Mouse (Mus musculus): ENCODE measurements at regions not wholly inside any gene's neighbourhood (a gene's known extent, or its start where the extent isn't known, plus 50 kb on each side); places are given as distances from the start of the nearest gene placed in this dataset.

DNA sequence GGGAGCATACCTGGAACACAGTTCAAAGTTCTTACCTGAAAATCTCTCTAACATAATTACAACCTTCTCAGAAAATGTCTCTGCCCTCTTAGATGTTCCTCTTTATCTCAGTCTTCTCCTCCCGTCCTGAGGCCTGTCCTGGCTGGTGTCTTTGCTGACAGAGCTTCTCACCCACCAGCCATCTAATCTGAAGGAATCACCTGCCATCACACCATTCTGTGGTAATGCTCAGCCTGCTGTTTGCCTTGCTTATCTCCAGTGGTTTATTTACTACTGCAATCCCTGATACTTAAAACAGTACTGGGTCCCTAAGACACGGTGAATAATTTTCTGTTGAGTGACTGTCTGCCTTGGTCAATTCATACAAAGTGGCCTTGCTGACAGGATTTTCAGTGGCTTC, 317.8 kb upstream of the Hnrnpa3 start:
- no peak for DNase-seq (ENCODE audit: low spot score)

DNA sequence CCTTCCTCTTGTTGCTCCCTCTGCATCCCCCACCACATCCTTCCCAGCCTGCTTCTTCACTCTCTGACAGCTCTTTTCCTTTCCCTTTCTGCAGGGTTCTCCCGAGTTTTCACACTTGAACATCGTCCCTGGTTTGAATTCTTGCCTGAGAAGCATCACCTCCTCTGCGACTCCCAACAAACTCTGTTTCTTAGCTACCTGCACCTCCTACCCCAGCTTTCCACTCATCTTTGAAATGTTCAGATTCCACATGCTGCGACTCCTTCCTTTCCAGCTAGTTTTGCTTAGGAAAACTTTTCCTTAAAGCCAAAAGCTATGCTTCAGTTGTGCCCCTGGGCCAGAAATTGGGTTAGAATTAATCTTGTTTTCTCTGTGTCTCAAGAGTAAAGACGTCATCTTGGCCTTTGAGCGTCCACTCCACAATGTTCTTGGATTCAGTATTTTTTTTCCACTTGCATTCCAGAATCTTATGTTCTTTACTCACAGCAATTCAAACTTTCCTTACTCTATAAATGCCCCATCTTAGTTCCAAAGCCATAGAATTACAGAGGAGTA, 317.3 kb upstream of the Hnrnpa3 start:
- DNase-seq (ENCODE audit: low spot score), result no peak

DNA sequence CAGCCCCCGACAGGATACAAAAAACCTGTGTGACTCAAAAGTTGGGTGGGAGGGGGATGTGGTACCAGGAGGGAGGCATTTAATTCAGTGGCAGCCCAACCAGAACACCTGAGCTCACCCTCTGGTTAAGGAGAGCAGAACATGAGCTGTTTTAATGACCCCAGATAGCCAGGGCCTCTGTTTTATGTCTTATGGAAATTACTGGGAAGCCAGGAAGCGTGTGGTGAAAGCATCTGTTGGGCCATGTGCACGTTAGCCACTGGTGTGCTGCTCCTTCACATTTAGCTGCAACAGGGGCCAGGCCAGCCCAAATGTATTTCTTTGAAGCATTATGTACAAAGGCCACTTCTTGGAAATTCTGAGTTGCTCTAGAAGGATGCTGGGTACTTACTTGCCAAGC, 308.2 kb upstream of the Hnrnpa3 start:
- no peak for DNase-seq (ENCODE audit: low spot score)

DNA sequence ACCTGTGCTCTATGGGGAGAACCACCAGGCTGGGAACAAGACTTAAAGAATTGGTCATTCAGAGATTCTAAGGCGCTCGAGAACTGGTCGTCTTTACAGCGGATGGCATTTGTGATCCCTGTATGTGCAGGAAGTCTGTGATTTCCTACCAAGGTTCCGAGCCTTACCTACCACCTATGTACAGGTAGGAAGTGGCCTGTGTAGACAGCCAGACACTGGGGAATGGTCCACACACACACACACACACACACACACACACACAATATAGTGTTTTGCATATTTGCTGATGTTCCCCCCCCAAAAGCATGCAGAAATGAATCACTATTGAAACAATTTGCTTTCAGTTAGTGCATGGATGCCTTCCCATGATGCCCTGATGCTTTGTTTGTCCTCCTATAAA, 307.1 kb upstream of the Hnrnpa3 start:
- no peak for DNase-seq (ENCODE audit: low spot score)

DNA sequence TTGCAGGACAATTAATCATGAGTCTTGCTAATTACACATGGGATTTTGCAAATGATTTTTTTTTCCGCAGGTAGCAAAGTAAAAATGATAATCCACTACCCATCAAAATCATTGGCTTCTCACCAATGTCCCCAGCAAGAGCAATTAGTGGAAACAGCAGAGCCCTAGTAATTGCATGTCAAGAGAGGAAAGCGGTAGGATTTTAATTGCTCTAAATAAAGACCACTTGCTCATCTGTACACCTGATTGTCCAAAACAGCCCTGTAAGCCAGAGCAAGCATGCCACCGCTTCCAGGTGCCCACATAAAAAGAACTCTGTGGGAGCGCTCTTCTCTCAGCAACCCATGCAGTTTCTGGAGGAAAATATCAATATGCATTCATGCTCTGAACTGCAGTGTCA, 306.5 kb upstream of the Hnrnpa3 start:
- no peak for DNase-seq (ENCODE audit: low spot score)

DNA sequence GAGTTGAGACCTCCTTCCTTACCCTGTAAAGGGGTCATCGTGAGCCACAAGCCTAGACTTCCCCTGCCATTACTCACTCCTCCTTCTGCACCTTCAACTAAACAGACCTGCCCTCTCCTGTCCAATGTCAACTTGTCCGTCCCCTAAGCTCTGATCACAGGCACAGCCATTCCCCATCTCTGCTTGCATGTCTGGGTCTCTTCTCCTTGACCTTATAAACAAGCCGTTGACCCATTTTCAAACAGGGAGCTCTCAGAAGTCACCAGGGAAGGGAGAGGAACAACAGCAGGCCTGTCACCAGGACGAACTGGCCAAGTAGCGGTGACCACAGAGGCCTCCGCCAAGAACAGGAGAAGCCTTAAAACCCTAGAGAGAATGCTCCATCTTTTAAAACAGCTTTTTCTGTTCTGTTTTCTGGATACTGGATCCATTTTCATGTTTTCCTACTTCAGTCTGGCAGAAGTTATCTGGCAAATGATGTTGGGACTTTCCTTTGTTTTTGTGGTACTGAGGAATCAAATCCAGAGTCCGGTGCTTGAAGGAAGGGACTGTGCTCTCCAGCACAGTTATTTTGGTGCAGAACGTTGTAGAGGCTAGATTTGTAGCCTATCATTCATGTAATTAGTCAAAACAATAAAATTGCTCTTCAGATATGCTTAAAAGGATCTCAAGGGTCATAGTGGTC, 302.2 kb upstream of the Hnrnpa3 start:
- DNase-seq (ENCODE audit: low spot score), result no peak

DNA sequence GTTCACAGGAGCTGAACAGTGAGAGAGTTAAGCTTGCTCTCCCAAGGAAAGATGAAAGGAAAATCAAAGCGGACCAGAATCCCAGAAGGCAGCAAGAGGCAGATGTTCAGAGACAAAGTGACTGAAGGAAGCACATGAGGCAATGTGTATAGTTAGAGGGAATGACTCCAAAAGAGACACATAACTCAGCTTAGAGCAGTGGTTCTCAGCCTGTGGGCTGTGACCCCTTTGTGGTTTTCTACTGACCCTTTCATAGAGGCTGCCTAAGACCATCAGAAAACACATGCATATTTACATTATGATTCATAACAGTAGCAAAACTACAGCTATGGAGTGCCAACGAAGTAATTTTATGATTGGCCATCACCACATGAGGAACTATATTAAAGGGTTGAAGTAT, 301.5 kb upstream of the Hnrnpa3 start:
- DNase-seq (ENCODE audit: low spot score), result no peak

DNA sequence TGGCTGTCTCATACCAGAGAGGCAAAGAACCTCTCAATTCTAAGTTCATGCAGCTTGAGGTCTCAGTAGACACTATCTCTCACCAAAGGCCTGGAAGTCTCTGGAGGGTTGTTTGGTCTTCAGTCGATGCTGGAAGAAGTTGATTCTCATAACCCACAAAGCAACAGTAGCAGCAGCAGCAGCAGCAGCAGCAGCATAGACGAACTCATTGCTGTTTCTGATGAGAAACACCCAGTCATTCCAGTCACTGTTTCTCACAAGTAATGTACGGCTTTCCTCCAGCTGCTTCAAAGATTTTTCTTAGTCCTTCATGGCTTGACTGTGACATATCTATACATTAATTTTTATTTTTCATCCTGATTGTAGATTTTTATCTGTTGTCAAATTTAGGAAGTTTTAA, 298.1 kb upstream of the Hnrnpa3 start:
- DNase-seq (ENCODE audit: low spot score), result no peak

DNA sequence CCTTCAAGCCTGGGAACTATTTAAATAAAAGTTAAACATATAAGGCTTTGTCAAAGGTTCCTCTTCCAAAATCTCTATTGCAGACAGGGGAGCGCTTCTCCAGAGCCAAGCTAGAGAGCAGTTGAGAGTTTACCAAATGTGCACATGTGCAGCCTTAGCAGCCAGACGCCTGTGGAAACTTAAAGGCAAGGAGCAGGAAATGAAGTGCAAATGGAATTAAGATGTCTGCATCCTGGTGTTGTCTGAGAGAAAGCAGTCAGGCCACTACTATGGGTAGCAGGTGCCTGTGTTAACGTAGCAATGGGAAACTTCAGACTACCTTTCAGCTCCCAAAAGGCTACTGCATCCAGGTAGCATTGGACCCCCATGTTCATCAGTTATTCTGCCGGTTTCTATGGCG, 282.4 kb upstream of the Hnrnpa3 start:
- DNase-seq (ENCODE audit: low spot score), result no peak

DNA sequence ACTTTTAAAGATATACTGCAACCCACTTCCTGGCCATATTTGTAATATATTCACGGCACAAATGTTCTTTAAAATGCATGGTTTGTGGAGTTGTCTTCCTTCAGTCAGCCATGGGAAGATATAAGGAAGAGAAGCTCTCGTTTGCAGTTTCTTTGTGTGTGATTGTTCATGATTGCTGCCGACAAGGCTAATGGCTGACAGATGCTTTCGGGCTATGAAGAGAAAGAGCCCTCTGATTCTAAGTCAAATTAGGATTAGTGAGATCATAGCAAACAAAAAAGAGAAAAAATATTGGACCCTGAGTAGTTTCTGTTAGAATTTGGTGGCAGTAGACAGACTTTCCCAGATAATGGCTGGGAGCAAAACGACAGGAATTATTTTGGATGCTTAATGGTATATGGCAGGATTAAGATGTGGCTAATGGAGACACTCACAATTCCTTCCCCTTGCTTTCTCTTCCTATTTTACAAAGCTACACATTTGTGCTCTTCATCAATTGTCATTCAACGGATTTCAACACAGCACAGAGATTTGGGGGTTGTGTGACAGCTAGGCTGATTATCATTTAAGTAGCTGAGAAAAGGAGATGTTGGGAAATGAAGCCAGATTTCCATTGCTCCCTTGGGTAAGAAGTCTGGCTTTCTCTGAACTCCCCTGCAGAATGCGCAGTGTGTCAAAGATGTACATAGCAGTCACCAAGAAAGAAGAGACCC, 273.4 kb upstream of the Hnrnpa3 start:
- DNase-seq (ENCODE audit: low spot score), result no peak

DNA sequence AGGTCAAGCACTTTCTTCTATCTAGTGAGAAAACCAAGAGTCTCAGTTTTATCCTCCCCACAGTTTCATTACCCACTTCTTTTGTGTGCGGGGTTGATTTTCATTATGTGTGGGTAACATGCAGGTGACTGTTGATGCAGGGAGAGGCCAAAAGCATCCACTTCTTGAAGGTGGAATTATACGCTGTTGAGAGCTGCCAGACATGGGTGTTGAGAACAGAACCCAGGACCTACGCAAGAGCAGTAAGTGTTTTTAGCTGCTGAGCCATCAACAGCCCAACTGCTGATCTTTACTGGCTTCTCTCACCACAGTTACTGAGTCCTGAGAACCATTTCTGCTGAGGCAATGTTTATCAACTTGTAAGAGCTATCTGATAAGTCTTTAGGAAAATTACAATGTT, 272.4 kb upstream of the Hnrnpa3 start:
- no peak for DNase-seq (ENCODE audit: low spot score)

DNA sequence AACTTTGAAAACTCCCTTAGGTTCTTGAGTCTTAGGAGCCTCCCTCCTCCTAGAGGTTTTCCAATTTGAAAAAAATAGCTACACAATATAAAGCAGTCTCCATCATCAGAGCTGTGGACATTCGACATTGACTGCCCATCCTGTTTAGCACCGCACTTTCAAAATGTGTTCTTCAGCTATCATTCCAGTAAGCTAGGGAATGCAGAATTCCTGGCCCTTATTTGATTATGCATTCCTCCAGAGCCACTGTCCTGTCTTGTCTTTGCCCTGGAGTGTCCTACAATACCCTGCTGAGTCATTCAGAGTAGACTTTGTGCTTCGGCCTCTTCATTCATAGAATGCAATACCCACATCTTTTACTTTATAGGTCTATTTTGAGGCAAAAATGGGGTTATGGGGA, 267.0 kb upstream of the Hnrnpa3 start:
- no peak for DNase-seq (ENCODE audit: low spot score)

DNA sequence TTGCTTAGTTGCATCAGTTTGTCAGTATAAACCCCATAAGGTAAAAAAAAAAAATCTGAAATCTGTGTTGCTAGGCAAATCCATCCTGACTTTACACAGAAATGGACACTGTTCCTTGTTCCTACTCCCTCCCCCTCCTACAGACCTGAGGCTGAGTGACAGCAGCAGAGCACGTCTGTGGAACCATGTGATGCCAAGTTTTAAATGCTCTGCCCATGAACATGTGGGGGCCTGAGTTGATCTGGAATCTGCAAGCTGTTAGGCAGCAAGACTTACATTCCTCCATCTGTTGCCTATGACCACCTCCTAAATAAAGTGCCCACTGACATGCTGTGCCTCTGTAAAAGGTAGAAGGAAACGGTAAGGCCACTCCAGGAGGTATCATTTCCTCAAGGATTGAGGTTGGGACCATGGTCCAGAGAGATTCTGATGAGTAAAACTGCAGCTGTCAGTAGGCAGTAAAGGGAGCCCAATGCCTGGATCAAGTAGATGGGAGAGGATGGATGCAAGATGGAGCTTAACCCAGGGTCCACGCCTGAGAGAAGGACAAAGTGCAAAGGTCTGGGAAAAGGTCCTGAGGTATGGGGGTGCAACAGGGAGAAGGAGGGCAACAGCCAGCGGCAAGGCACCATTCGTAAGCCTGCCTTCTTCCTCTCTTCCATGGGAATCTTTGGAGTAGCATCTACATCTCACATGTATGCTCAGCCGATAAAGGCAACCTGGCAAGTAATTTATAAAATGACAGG, 264.0 kb upstream of the Hnrnpa3 start:
- no peak for DNase-seq (ENCODE audit: low spot score)

DNA sequence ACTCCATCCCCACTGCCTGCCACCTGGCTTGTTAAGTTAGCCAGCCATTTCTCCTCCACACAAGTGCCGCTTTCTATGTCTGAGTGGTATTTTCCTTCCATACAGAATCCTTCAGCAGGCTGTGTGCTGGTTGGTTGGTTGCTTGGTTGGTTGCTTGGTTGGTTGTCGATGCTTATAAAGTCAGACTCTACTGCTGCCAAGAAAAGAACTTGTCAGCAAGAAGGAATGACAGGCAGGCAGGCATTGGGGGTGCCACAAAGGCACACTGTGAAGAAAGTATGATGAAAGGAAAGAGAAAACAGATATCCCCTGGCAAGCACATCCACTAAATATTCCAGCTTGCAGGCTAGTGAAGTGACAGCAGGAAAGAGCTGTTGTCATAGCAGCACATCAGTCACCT, 263.0 kb upstream of the Hnrnpa3 start:
- no peak for DNase-seq (ENCODE audit: low spot score)

DNA sequence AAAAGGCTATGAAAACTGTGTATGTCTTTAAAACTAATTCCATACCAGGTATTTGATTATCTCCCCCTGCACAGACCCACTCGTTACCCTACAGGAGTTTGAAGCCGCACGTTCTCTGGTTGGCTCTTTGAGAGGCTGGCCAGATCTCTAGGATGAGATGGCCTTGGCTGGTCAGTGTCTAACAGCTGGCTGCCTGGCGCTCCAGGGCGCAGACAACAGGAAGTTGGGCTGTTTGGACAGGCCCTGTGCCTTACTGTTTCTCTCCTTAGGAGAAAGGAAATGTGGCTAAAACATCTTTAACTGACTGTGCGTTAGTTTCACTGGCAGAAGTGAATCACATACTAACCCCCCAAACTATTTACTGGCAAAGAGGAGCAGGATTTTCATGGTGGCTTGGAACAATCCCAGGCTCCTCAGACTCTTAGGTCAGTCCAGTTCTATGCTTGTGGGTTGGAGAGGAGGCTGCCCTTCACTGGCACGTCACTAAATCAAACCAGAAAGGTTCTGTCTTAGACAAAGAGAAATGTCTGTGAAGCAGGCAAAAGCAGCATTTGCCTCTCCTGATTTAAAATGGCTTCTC, 258.7 kb upstream of the Hnrnpa3 start:
- DNase-seq (ENCODE audit: low spot score), result no peak

DNA sequence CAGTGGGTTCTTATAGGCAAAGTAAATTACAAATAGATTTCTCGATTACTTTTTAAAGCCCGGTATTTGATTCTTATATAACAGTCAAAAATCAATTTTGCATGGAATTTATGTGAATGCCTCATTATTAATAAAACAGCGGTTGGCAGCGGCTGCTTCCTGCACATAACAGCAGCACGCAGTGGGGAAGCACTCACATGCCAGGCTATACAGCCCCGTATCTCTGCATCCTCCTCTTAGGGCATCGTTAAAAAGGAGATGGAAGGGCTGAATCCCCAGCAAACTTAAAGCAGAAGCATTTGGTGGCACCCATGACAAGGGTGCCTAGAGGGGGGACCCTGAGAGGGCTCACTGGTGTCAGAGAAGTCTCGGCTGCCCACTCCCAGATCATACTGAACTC, 255.3 kb upstream of the Hnrnpa3 start:
- DNase-seq (ENCODE audit: low spot score), result no peak

DNA sequence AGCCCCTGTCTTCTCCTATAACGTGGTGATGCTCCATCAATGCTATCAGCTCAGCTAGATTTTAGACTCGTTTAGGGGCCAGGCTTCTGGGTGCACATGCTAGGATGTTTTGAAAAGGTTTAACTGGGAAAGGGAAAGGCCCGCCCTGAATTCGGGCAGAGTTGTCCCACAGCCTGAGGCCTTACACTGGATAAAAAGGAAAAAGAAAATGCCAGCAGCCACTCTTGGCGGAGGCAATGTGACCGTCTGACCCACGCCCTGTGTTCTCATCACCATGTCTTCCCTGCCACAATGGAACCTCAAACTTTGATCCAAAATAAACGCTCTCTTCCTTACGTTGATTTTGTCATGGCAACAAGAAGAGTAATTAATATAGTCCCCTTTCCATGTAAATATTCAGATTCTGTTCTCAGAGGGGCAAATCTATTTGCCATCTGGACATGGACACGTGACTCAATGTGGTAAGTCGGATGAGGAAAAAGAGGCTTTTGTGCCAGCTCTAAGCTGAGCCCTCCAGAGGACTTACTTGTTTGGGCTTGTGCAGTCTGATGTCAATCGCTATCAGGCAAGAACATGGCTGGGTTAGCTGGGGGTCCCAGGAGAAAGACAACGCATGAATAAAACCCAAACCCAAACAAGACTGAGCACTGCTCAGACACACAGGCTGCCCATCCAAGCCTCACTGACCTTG, 253.4 kb upstream of the Hnrnpa3 start:
- DNase-seq (ENCODE audit: low spot score), result no peak

DNA sequence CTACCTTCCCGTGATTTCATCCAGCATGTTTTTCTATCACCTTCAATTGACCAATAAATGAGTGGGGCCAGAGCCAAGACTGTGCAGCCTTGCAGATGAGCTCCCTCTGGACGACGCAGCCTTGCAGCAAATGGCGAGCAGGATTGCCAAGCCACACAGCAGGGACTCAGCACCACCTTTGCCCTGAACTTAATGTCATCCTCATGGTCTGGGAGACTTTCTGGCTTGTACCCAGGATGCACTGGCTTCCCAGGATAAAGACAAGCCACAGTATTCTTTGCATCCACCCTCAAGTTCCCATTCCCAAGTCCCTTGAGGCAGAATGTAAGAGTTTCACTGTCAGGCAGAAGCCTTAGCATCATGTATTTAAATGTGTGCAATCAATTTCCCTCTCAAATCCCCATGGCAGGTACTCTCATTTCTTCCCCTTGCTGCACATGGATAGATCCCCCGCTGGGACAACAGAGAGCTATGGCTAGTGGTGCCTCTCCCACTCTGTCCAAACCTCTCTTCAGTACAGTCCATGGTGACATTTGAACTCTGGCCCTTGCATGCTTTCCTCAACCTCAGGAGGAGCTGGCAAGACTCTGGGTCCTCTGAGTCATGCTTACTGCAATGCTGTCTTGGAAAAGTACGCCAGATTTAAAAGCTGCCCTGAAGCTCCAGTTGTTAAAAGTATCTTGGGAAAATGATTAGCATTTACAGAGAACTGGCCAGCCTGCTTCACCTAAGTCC, 252.2 kb upstream of the Hnrnpa3 start:
- no peak for DNase-seq (ENCODE audit: low spot score)

DNA sequence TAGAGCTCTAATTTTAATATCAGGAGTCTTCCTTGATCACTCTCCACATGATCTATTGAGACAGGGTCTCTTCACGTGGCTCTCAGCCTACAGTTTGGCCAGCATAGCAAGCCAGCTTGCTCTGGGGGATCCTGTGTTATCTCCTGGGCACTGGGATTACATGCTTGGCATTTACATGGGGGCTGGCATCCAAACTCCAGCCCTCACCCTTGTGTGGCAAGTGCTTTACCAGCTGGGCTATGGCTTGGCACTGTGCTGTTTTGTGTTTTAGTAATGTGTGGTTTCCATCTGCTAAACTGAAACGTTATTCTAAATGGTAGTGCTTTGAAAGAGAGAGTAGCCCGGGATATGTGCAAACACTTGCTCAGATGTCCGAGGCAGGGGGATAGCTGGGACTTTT, 251.5 kb upstream of the Hnrnpa3 start:
- no peak for DNase-seq (ENCODE audit: low spot score)

DNA sequence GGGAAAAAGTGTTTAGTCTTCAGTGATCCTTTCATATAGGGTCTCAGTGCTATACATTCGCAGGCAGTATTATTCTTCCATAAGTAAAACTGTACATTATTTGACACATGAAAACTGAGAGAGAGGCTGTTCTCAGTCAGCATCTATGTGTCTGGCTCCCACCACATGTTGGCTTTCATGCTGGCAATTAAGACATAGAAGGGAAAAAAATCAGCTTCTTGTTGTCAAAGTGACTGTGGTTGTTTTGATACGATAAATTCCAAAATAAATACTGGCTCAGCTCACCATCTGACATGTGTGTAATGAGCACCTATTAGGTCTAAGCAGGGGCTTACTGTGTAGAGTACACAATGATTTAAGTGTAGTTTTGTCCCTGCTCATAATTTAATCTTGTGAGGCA, 251.0 kb upstream of the Hnrnpa3 start:
- DNase-seq (ENCODE audit: low spot score), result no peak

DNA sequence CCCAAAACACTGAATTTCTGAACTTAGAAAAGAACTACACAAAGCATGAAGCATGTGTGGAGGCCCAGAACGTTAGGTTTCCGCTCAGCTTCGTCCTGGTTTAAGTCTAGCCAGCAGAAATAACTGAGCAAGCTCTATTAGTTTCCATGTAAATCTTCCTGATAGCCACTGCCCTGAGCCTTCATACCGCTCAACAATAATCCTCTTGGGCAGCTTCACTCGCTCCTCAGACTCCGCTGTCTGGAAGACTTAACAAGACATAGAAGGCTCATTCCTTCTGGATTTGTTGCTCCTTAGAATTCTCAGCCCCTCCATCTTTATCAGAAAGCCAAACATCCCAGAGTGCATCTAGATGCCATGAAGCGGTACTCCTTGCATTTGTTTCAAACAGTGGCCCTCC, 249.3 kb upstream of the Hnrnpa3 start:
- DNase-seq (ENCODE audit: low spot score), result no peak
